Mouse (Mus musculus): ENCODE results near the gene Hoxb4. TPM values are rescaled to one million over a fixed set of nuclear protein-coding genes. Genes with fewer than 3 reads are reported as not detected.

The Hoxb4 gene
- total RNA-seq, 2 experiments from 2014 or later = 0.66 to 0.70 TPM

GRCm38 (mm10) chr11:96296997-96297396, 21.1 kb upstream of the Hoxb4 start:
- no peak for ATAC-seq (replicated peaks; ENCODE audit: low FRiP score, low TSS enrichment, poor library complexity, severe bottlenecking)

GRCm38 (mm10) chr11:96297428-96297827, 20.6 kb upstream of the Hoxb4 start:
- ATAC-seq (replicated peaks; ENCODE audit: low FRiP score, low TSS enrichment, poor library complexity, severe bottlenecking) = no peak

- no peak for ATAC-seq (replicated peaks; ENCODE audit: low FRiP score, low TSS enrichment, poor library complexity, severe bottlenecking)
Measured at GRCm38 (mm10) chr11:96297968-96298635, 20.0 kb upstream of the Hoxb4 start.

GRCm38 (mm10) chr11:96298895-96299667, 19.0 kb upstream of the Hoxb4 start:
- ATAC-seq (replicated peaks; ENCODE audit: low FRiP score, low TSS enrichment, poor library complexity, severe bottlenecking) = no peak

- no peak for ATAC-seq (replicated peaks; ENCODE audit: low FRiP score, low TSS enrichment, poor library complexity, severe bottlenecking)
Measured at GRCm38 (mm10) chr11:96299781-96300180, 18.3 kb upstream of the Hoxb4 start.

- no peak for ATAC-seq (replicated peaks; ENCODE audit: low FRiP score, low TSS enrichment, poor library complexity, severe bottlenecking)
Measured at GRCm38 (mm10) chr11:96300354-96301063, 17.6 kb upstream of the Hoxb4 start.

- ATAC-seq (replicated peaks; ENCODE audit: low FRiP score, low TSS enrichment, poor library complexity, severe bottlenecking) = no peak
Measured at GRCm38 (mm10) chr11:96301064-96301431, 17.0 kb upstream of the Hoxb4 start.

GRCm38 (mm10) chr11:96301837-96302236, 16.2 kb upstream of the Hoxb4 start:
- no peak for ATAC-seq (replicated peaks; ENCODE audit: low FRiP score, low TSS enrichment, poor library complexity, severe bottlenecking)

- ATAC-seq (replicated peaks; ENCODE audit: low FRiP score, low TSS enrichment, poor library complexity, severe bottlenecking) = no peak
Measured at GRCm38 (mm10) chr11:96302381-96303150, 15.5 kb upstream of the Hoxb4 start.

GRCm38 (mm10) chr11:96303151-96304099, 14.6 kb upstream of the Hoxb4 start, which contains the start of gene Hoxb5:
Hoxb5 (plus strand) TSS chr11:96303336.
- peak; percentile 59; the same call in 1 of the 2 replicates for ATAC-seq (replicated peaks; ENCODE audit: low FRiP score, low TSS enrichment, poor library complexity, severe bottlenecking)

GRCm38 (mm10) chr11:96304381-96305195, 13.5 kb upstream of the Hoxb4 start:
- no peak for ATAC-seq (replicated peaks; ENCODE audit: low FRiP score, low TSS enrichment, poor library complexity, severe bottlenecking)

- no peak for ATAC-seq (replicated peaks; ENCODE audit: low FRiP score, low TSS enrichment, poor library complexity, severe bottlenecking)
Measured at GRCm38 (mm10) chr11:96305505-96306182, 12.4 kb upstream of the Hoxb4 start.

- no peak for ATAC-seq (replicated peaks; ENCODE audit: low FRiP score, low TSS enrichment, poor library complexity, severe bottlenecking)
Measured at GRCm38 (mm10) chr11:96306183-96306907, 11.7 kb upstream of the Hoxb4 start.

- no peak for ATAC-seq (replicated peaks; ENCODE audit: low FRiP score, low TSS enrichment, poor library complexity, severe bottlenecking)
Measured at GRCm38 (mm10) chr11:96306908-96307269, 11.2 kb upstream of the Hoxb4 start.

GRCm38 (mm10) chr11:96308763-96309162, 9.3 kb upstream of the Hoxb4 start:
- no peak for ATAC-seq (replicated peaks; ENCODE audit: low FRiP score, low TSS enrichment, poor library complexity, severe bottlenecking)

GRCm38 (mm10) chr11:96309288-96309687, 8.8 kb upstream of the Hoxb4 start:
- ATAC-seq (replicated peaks; ENCODE audit: low FRiP score, low TSS enrichment, poor library complexity, severe bottlenecking) = no peak

Measured in megakaryocyte-erythroid progenitor cell, adult 5-6 weeks (primary cell).